Mouse (Mus musculus) liver, adult 2 months (tissue): ENCODE data around the gene P2rx3. TPM values are rescaled to one million over a fixed set of nuclear protein-coding genes. Genes with fewer than 3 reads are reported as not detected.

Experiments used
- DNase-seq: peaks from one replicate; pipeline ENCODE4 v3.0.0-alpha.2; 2011; ENCODE audit warnings: low read depth, low spot score; ENCODE audit errors: extremely low read depth
- H3K27ac ChIP-seq: fragments of 200-500 bp; replicated peaks from 2 replicates; pipeline ENCODE4 v1.5.1; 2012; ENCODE audit warnings: low read depth, mild to moderate bottlenecking, control low read depth, inconsistent platforms, low read length; ENCODE audit not compliant: insufficient read depth
- H3K27me3 ChIP-seq: fragments of 200-500 bp; 2 replicates; pipeline ENCODE4 v1.6.1; 2012; ENCODE audit warnings: mild to moderate bottlenecking, moderate library complexity, low read length, inconsistent platforms; ENCODE audit not compliant: control insufficient read depth, insufficient read depth
- H3K36me3 ChIP-seq: fragments of 200-500 bp; 2 replicates; pipeline ENCODE4 v1.6.1; 2012; ENCODE audit warnings: low read length, inconsistent platforms; ENCODE audit not compliant: control insufficient read depth, insufficient read depth
- H3K4me1 ChIP-seq: fragments of 200-500 bp; 2 replicates; pipeline ENCODE4 v1.6.1; 2011; ENCODE audit warnings: low read length; ENCODE audit not compliant: control insufficient read depth, insufficient read depth
- H3K4me3 ChIP-seq: fragments of 200-500 bp; 2 replicates; pipeline ENCODE4 v1.5.1; 2011; ENCODE audit warnings: low read depth, mild to moderate bottlenecking, control low read depth, low read length, moderate library complexity; ENCODE audit not compliant: insufficient read depth
- H3K79me2 ChIP-seq: fragments of 200-500 bp; 2 replicates; pipeline ENCODE4 v1.6.1; 2012; ENCODE audit warnings: inconsistent platforms, mild to moderate bottlenecking, low read length, moderate library complexity; ENCODE audit not compliant: control insufficient read depth, insufficient read depth
- H3K9ac ChIP-seq: fragments of 200-500 bp; 2 replicates; pipeline ENCODE4 v1.6.1; 2012; ENCODE audit warnings: low read depth, mild to moderate bottlenecking, control low read depth, inconsistent platforms, low read length
- CTCF ChIP-seq: fragments of 200-500 bp; IDR thresholded peaks from 2 replicates; pipeline ENCODE4 v1.5.1; 2011; ENCODE audit warnings: low read depth, low read length, control low read depth
- POLR2A ChIP-seq: fragments of 200-500 bp; IDR thresholded peaks from 2 replicates; pipeline ENCODE4 v1.6.1; 2011; ENCODE audit warnings: low read length, control low read depth; ENCODE audit not compliant: insufficient read depth; ENCODE audit errors: extremely low read depth
- WGBS: fragments of 180-500 bp; shearing (Covaris S2); methylation state at CpG from one replicate; pipeline ENCODE4 v1.1.7; 2018; 5-methylcytosine and 5-hydroxymethylcytosine counted together
- polyA plus RNA-seq: library from polyadenylated mRNA; depleted of rRNA; stranded (reverse); fragments of >200 nt; gene quantifications from 2 replicates; pipeline ENCODE4 v1.2.3, GENCODE M21; 2012
- total RNA-seq: library from RNA; depleted of rRNA; stranded (reverse); fragments of >200 nt; gene quantifications from 2 replicates; pipeline ENCODE4 v1.2.3, GENCODE M21; 2014

The P2rx3 gene
- total and polyA plus RNA-seq, 2 experiments: 2.1 to 2.8 TPM

DNA sequence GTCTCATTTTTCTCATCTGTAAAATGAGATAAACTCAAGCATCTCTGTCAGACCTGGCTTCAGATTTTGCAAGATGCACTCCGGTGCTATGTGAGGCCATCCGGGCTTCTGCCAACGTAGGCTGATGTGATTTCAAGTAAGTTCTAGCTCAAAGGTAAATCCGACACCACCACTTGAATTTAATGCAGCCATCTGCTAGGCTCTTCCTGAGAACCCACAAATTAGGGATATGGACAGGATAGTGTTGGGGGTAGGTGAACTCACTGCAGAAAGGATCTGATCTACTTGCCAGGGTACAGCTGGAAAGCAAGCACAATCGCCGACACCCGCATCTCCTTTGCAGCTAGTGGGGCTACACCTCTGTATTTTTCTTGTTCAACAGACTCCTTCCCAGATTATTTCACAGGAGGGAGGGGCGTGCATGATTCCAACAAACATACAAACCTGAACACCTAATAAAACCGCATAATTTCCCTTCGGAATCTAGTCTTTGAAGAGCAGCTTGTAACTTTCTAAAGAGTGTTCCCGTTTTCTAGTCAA is 685 bp downstream of the P2rx3 start:
- TF ChIP-seq POLR2A (no peak), CTCF (no peak)
- peaks cover 11% of the 10 kb centered on the region for H3K4me1 ChIP-seq
- DNase-seq: no peak
- 7% methylated on average over 11 of the region's 11 CpGs for WGBS
- H3K4me3 ChIP-seq: peak overlapping the region; percentile 65
- peak overlapping the region; percentile 66 for H3K9ac ChIP-seq
- H3K79me2 ChIP-seq: peaks cover 3% of the 10 kb centered on the region; the same call in 1 of the 2 replicates
- H3K27ac ChIP-seq: no peak overlapping the region; the same call in 1 of the 2 replicates
- H3K27me3 ChIP-seq: no peaks in the 10 kb centered on the region
- peaks cover 13% of the 10 kb centered on the region for H3K36me3 ChIP-seq

GRCm38 (mm10) chr2:85034169-85034568 is 3.1 kb downstream of the P2rx3 start:
- H3K27ac ChIP-seq: no peak overlapping the region
- no peak for DNase-seq
- H3K79me2 ChIP-seq: peaks cover 3% of the 10 kb centered on the region; the same call in 1 of the 2 replicates
- H3K9ac ChIP-seq: no peak overlapping the region
- no peak for TF ChIP-seq CTCF
- no peak for TF ChIP-seq POLR2A
- H3K27me3 ChIP-seq: no peaks in the 10 kb centered on the region
- no peaks in the 10 kb centered on the region for H3K36me3 ChIP-seq
- H3K4me1 ChIP-seq: peaks cover 11% of the 10 kb centered on the region
- WGBS: 85% methylated on average over 7 of the region's 7 CpGs
- H3K4me3 ChIP-seq: no peak overlapping the region

- DNase-seq: no peak
- H3K27me3 ChIP-seq: no peaks in the 10 kb centered on the region
Measured at GRCm38 (mm10) chr2:85033121-85033520, 4.1 kb downstream of the P2rx3 start.

GRCm38 (mm10) chr2:85030989-85031388 is 6.3 kb downstream of the P2rx3 start:
- no peaks in the 10 kb centered on the region for H3K27me3 ChIP-seq
- DNase-seq: no peak
- H3K4me1 ChIP-seq: no peaks in the 10 kb centered on the region
- no peaks in the 10 kb centered on the region for H3K79me2 ChIP-seq
- WGBS: 74% methylated on average over 6 of the region's 6 CpGs
- no peaks in the 10 kb centered on the region for H3K36me3 ChIP-seq
- no peak overlapping the region for H3K27ac ChIP-seq
- H3K4me3 ChIP-seq: no peak overlapping the region
- H3K9ac ChIP-seq: no peak overlapping the region
- TF ChIP-seq CTCF (no peak), POLR2A (no peak)

More at GRCm38 (mm10) chr2:85033121-85033520, 4.1 kb downstream of the P2rx3 start:
- 88% methylated on average over 2 of the region's 2 CpGs for WGBS
- peaks cover 1% of the 10 kb centered on the region; the same call in 1 of the 2 replicates for H3K79me2 ChIP-seq
- TF ChIP-seq CTCF (no peak), POLR2A (no peak)
- peaks cover 8% of the 10 kb centered on the region for H3K4me1 ChIP-seq
- H3K4me3 ChIP-seq: no peak overlapping the region
- H3K27ac ChIP-seq: no peak overlapping the region
- H3K9ac ChIP-seq: no peak overlapping the region
- H3K36me3 ChIP-seq: no peaks in the 10 kb centered on the region

GRCm38 (mm10) chr2:85029897-85030296 is 7.4 kb downstream of the P2rx3 start:
- Histone ChIP-seq H3K36me3 (no peaks in the 10 kb centered on the region), H3K9ac (no peak overlapping the region), H3K79me2 (no peaks in the 10 kb centered on the region), H3K27ac (no peak overlapping the region), H3K4me1 (no peaks in the 10 kb centered on the region), H3K27me3 (no peaks in the 10 kb centered on the region), H3K4me3 (no peak overlapping the region)
- WGBS: 81% methylated on average over 6 of the region's 6 CpGs
- TF ChIP-seq POLR2A: no peak
- TF ChIP-seq CTCF: no peak
- no peak for DNase-seq

- WGBS: 73% methylated on average over 5 of the region's 5 CpGs
- H3K9ac ChIP-seq: no peak overlapping the region
- H3K4me1 ChIP-seq: no peaks in the 10 kb centered on the region
- H3K36me3 ChIP-seq: no peaks in the 10 kb centered on the region
- no peak overlapping the region for H3K27ac ChIP-seq
- no peaks in the 10 kb centered on the region for H3K79me2 ChIP-seq
- TF ChIP-seq POLR2A (no peak), CTCF (no peak)
- H3K27me3 ChIP-seq: no peaks in the 10 kb centered on the region
- DNase-seq: no peak
- H3K4me3 ChIP-seq: no peak overlapping the region
Measured at GRCm38 (mm10) chr2:85027281-85027680, 10.0 kb downstream of the P2rx3 start.
